Mouse (Mus musculus): Measurements from ENCODE around the gene Fcrlb.
"Not testable (repeated sequence)": the region's sequence is repeated elsewhere in the genome, so short reads cannot be mapped to it uniquely, and the experiment has no call there.

Gene Fcrlb

GRCm38 (mm10) chr1:170912891-170913615 lies at the start of gene Fcrlb:
Gene Fcrlb, minus strand, starts transcription at chr1:170912941.
- DNase-seq (ENCODE audit: extremely low spot score, low spot score), result no peak

GRCm38 (mm10) chr1:170962301-170962700 lies 49.6 kb upstream of the Fcrlb start:
- DNase-seq (ENCODE audit: extremely low spot score, low spot score), result no peak

GRCm38 (mm10) chr1:170961101-170961500 lies 48.4 kb upstream of the Fcrlb start:
- DNase-seq (ENCODE audit: extremely low spot score, low spot score), result no peak

GRCm38 (mm10) chr1:170959791-170960190 lies 47.0 kb upstream of the Fcrlb start:
- no peak for DNase-seq (ENCODE audit: extremely low spot score, low spot score)

GRCm38 (mm10) chr1:170958225-170958624 lies 45.5 kb upstream of the Fcrlb start:
- DNase-seq (ENCODE audit: extremely low spot score, low spot score), result no peak

- no peak for DNase-seq (ENCODE audit: extremely low spot score, low spot score)
Observed at GRCm38 (mm10) chr1:170953192-170953591, 40.5 kb upstream of the Fcrlb start.

- DNase-seq (ENCODE audit: extremely low spot score, low spot score), result no peak
Observed at GRCm38 (mm10) chr1:170950772-170951171, 38.0 kb upstream of the Fcrlb start.

- DNase-seq (ENCODE audit: extremely low spot score, low spot score), result not testable (repeated sequence)
Observed at GRCm38 (mm10) chr1:170944908-170945307, 32.2 kb upstream of the Fcrlb start.

- DNase-seq (ENCODE audit: extremely low spot score, low spot score), result not testable (repeated sequence)
Observed at GRCm38 (mm10) chr1:170944151-170944550, 31.4 kb upstream of the Fcrlb start.

- no peak for DNase-seq (ENCODE audit: extremely low spot score, low spot score)
Observed at GRCm38 (mm10) chr1:170939255-170939654, 26.5 kb upstream of the Fcrlb start.

- no peak for DNase-seq (ENCODE audit: extremely low spot score, low spot score)
Observed at GRCm38 (mm10) chr1:170934383-170934782, 21.6 kb upstream of the Fcrlb start.

GRCm38 (mm10) chr1:170933940-170934339 lies 21.2 kb upstream of the Fcrlb start:
- no peak for DNase-seq (ENCODE audit: extremely low spot score, low spot score)

- DNase-seq (ENCODE audit: extremely low spot score, low spot score), result no peak
Observed at GRCm38 (mm10) chr1:170933386-170933920, 20.7 kb upstream of the Fcrlb start.

- no peak for DNase-seq (ENCODE audit: extremely low spot score, low spot score)
Observed at GRCm38 (mm10) chr1:170932043-170932442, 19.3 kb upstream of the Fcrlb start.

- no peak for DNase-seq (ENCODE audit: extremely low spot score, low spot score)
Observed at GRCm38 (mm10) chr1:170929245-170929644, 16.5 kb upstream of the Fcrlb start.

- DNase-seq (ENCODE audit: extremely low spot score, low spot score), result no peak
Observed at GRCm38 (mm10) chr1:170928467-170928866, 15.7 kb upstream of the Fcrlb start.

GRCm38 (mm10) chr1:170927378-170927777 lies 14.6 kb upstream of the Fcrlb start, which contains the start of gene Fcrla:
Gene Fcrla, minus strand, starts transcription at chr1:170927583.
- no peak for DNase-seq (ENCODE audit: extremely low spot score, low spot score)

GRCm38 (mm10) chr1:170926941-170927340 lies 14.2 kb upstream of the Fcrlb start:
- DNase-seq (ENCODE audit: extremely low spot score, low spot score), result no peak

GRCm38 (mm10) chr1:170924485-170924884 lies 11.7 kb upstream of the Fcrlb start:
- DNase-seq (ENCODE audit: extremely low spot score, low spot score), result no peak

- DNase-seq (ENCODE audit: extremely low spot score, low spot score), result no peak
Observed at GRCm38 (mm10) chr1:170919308-170919707, 6.6 kb upstream of the Fcrlb start.

GRCm38 (mm10) chr1:170915657-170916056 lies 2.9 kb upstream of the Fcrlb start:
- no peak for DNase-seq (ENCODE audit: extremely low spot score, low spot score)

- DNase-seq (ENCODE audit: extremely low spot score, low spot score), result no peak
Observed at GRCm38 (mm10) chr1:170911907-170912660, 657 bp downstream of the Fcrlb start.

All from neural tube, embryonic 10.5 days (tissue).